Mouse (Mus musculus): ENCODE data around the gene Pfkfb4. TPM values are rescaled to one million over a fixed set of nuclear protein-coding genes. Genes with fewer than 3 reads are reported as not detected.

Gene Pfkfb4
- polyA plus RNA-seq, 1 experiment from 2014 or later, result 10.5 TPM

GRCm38 (mm10) chr9:109056916-109057315, 65.3 kb downstream of the Pfkfb4 start:
- H3K27me3 ChIP-seq (ENCODE audit: poor library complexity, severe bottlenecking), result no peaks in the 10 kb centered on the region
- no peak overlapping the region for H3K4me3 ChIP-seq
- peaks cover 58% of the 10 kb centered on the region for H3K36me3 ChIP-seq (replicated peaks)
- DNase-seq (ENCODE audit: extremely low spot score, low spot score), result no peak
- WGBS, result 90% methylated on average over 4 of the region's 4 CpGs
- peaks cover 42% of the 10 kb centered on the region for H3K4me1 ChIP-seq
- no peaks in the 10 kb centered on the region for H3K9me3 ChIP-seq
- H3K27ac ChIP-seq, result no peak overlapping the region

- DNase-seq (ENCODE audit: extremely low spot score, low spot score), result no peak
- H3K4me3 ChIP-seq, result no peak overlapping the region
- H3K4me1 ChIP-seq, result peaks cover 42% of the 10 kb centered on the region
- no peaks in the 10 kb centered on the region for H3K9me3 ChIP-seq
- 91% methylated on average over 5 of the region's 5 CpGs for WGBS
- H3K27ac ChIP-seq, result no peak overlapping the region
- H3K27me3 ChIP-seq (ENCODE audit: poor library complexity, severe bottlenecking), result no peaks in the 10 kb centered on the region
- peaks cover 64% of the 10 kb centered on the region for H3K36me3 ChIP-seq (replicated peaks)
These were observed 66.0 kb downstream of the Pfkfb4 start for GRCm38 (mm10) chr9:109057543-109057942.

- no peak for DNase-seq (ENCODE audit: extremely low spot score, low spot score)
- Histone ChIP-seq H3K4me1 (peaks cover 38% of the 10 kb centered on the region), H3K36me3 (replicated peaks) (peaks cover 68% of the 10 kb centered on the region), H3K9me3 (no peaks in the 10 kb centered on the region), H3K27me3 (ENCODE audit: poor library complexity, severe bottlenecking) (no peaks in the 10 kb centered on the region), H3K4me3 (peak overlapping the region; percentile 33; the same call in 1 of the 2 replicates), H3K27ac (peak overlapping the region; percentile 84)
- 92% methylated on average over 19 of the region's 19 CpGs for WGBS
These were observed 66.6 kb downstream of the Pfkfb4 start for GRCm38 (mm10) chr9:109058006-109058765.

- Histone ChIP-seq H3K4me3 (peak within 1 kb of the TSS; percentile 33), H3K36me3 (replicated peaks) (peaks cover 79% of the 10 kb centered on the region), H3K4me1 (peaks cover 30% of the 10 kb centered on the region), H3K27ac (peak within 1 kb of the TSS; percentile 84), H3K9me3 (no peaks in the 10 kb centered on the region), H3K27me3 (ENCODE audit: poor library complexity, severe bottlenecking) (no peaks in the 10 kb centered on the region)
- WGBS, result 30% methylated on average over 15 of the region's 15 CpGs
- DNase-seq (ENCODE audit: extremely low spot score, low spot score), result peak; percentile 84
These were observed 67.7 kb downstream of the Pfkfb4 start, which contains the start of gene Trex1 for GRCm38 (mm10) chr9:109059136-109059903. Trex1 (minus strand) TSS chr9:109059734.

GRCm38 (mm10) chr9:109060184-109060897, 68.8 kb downstream of the Pfkfb4 start:
- Histone ChIP-seq H3K4me3 (no peak overlapping the region), H3K9me3 (no peaks in the 10 kb centered on the region), H3K27ac (no peak overlapping the region), H3K36me3 (replicated peaks) (peaks cover 89% of the 10 kb centered on the region), H3K4me1 (peaks cover 20% of the 10 kb centered on the region), H3K27me3 (ENCODE audit: poor library complexity, severe bottlenecking) (no peaks in the 10 kb centered on the region)
- 89% methylated on average over 16 of the region's 16 CpGs for WGBS
- no peak for DNase-seq (ENCODE audit: extremely low spot score, low spot score)

GRCm38 (mm10) chr9:109060898-109061295, 69.3 kb downstream of the Pfkfb4 start:
- peaks cover 95% of the 10 kb centered on the region for H3K36me3 ChIP-seq (replicated peaks)
- H3K4me1 ChIP-seq, result peaks cover 17% of the 10 kb centered on the region
- WGBS, result 87% methylated on average over 5 of the region's 5 CpGs
- H3K27me3 ChIP-seq (ENCODE audit: poor library complexity, severe bottlenecking), result no peaks in the 10 kb centered on the region
- no peak overlapping the region for H3K27ac ChIP-seq
- H3K4me3 ChIP-seq, result no peak overlapping the region
- H3K9me3 ChIP-seq, result no peaks in the 10 kb centered on the region
- DNase-seq (ENCODE audit: extremely low spot score, low spot score), result no peak

- no peak overlapping the region for H3K27ac ChIP-seq
- peaks cover 13% of the 10 kb centered on the region for H3K4me1 ChIP-seq
- no peak for DNase-seq (ENCODE audit: extremely low spot score, low spot score)
- H3K36me3 ChIP-seq (replicated peaks), result peaks cover 90% of the 10 kb centered on the region
- WGBS, result 93% methylated on average over 3 of the region's 3 CpGs
- H3K4me3 ChIP-seq, result no peak overlapping the region
- no peaks in the 10 kb centered on the region for H3K27me3 ChIP-seq (ENCODE audit: poor library complexity, severe bottlenecking)
- no peaks in the 10 kb centered on the region for H3K9me3 ChIP-seq
These were observed 76.6 kb downstream of the Pfkfb4 start for GRCm38 (mm10) chr9:109068095-109068735.

GRCm38 (mm10) chr9:109073661-109074573, 82.3 kb downstream of the Pfkfb4 start, which contains the start of gene Atrip:
Atrip (minus strand) TSS chr9:109074124.
- peak within 1 kb of the TSS; percentile 81 for H3K4me3 ChIP-seq
- H3K27ac ChIP-seq, result peak within 1 kb of the TSS; percentile 91
- peaks cover 40% of the 10 kb centered on the region for H3K36me3 ChIP-seq (replicated peaks)
- peak; percentile 92 for DNase-seq (ENCODE audit: extremely low spot score, low spot score)
- peaks cover 24% of the 10 kb centered on the region for H3K4me1 ChIP-seq
- under 1% methylated on average over 57 of the region's 57 CpGs for WGBS
- no peaks in the 10 kb centered on the region for H3K27me3 ChIP-seq (ENCODE audit: poor library complexity, severe bottlenecking)
- no peaks in the 10 kb centered on the region for H3K9me3 ChIP-seq

- Histone ChIP-seq H3K27me3 (ENCODE audit: poor library complexity, severe bottlenecking) (no peaks in the 10 kb centered on the region), H3K36me3 (replicated peaks) (peaks cover 31% of the 10 kb centered on the region), H3K9me3 (no peaks in the 10 kb centered on the region), H3K4me3 (0 out of 2 replicates have a peak overlapping the region, but pooled peaks have one; percentile 91), H3K4me1 (peaks cover 27% of the 10 kb centered on the region), H3K27ac (no peak overlapping the region)
- no peak for DNase-seq (ENCODE audit: extremely low spot score, low spot score)
- WGBS, result 97% methylated on average over 3 of the region's 3 CpGs
These were observed 88.9 kb downstream of the Pfkfb4 start for GRCm38 (mm10) chr9:109080516-109080915.

- no peak for DNase-seq (ENCODE audit: extremely low spot score, low spot score)
- Histone ChIP-seq H3K4me3 (peak overlapping the region; percentile 91), H3K4me1 (peaks cover 31% of the 10 kb centered on the region), H3K27me3 (ENCODE audit: poor library complexity, severe bottlenecking) (no peaks in the 10 kb centered on the region), H3K27ac (peak overlapping the region; percentile 93), H3K9me3 (no peaks in the 10 kb centered on the region), H3K36me3 (replicated peaks) (peaks cover 31% of the 10 kb centered on the region)
- 9% methylated on average over 11 of the region's 11 CpGs for WGBS
These were observed 90.2 kb downstream of the Pfkfb4 start for GRCm38 (mm10) chr9:109081749-109082123.
